Mouse (Mus musculus) B cell, adult 2 months (primary cell): ENCODE measurements around the gene Ms4a2.

Experiments
- DNase-seq, 2 experiments: peaks; one replicate each; pipeline ENCODE4 v3.0.0; 2022

Gene Ms4a2

DNA sequence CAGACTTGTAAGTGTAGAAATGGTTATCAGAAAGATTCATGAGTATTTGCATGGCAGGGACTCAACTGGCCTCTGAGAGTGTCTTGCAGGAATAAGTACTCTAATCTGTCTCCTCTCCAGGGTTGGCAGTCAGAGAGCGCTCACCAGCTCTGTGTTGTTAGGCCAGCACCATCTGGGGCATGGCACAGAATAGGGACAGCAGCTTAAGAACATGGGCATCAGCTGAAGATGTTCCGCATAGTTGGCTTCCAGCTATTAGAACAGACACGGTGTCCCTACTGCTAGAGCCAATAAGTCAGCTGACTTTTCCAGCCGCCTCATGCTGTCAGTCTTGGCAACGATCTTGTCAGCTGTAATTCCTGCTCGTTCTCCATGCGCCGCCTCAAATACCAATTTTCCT is 48.6 kb downstream of the Ms4a2 start:
- DNase-seq: no peak
